ENCODE assay signal across 10 mouse cellular contexts in the genomic region with DNA sequence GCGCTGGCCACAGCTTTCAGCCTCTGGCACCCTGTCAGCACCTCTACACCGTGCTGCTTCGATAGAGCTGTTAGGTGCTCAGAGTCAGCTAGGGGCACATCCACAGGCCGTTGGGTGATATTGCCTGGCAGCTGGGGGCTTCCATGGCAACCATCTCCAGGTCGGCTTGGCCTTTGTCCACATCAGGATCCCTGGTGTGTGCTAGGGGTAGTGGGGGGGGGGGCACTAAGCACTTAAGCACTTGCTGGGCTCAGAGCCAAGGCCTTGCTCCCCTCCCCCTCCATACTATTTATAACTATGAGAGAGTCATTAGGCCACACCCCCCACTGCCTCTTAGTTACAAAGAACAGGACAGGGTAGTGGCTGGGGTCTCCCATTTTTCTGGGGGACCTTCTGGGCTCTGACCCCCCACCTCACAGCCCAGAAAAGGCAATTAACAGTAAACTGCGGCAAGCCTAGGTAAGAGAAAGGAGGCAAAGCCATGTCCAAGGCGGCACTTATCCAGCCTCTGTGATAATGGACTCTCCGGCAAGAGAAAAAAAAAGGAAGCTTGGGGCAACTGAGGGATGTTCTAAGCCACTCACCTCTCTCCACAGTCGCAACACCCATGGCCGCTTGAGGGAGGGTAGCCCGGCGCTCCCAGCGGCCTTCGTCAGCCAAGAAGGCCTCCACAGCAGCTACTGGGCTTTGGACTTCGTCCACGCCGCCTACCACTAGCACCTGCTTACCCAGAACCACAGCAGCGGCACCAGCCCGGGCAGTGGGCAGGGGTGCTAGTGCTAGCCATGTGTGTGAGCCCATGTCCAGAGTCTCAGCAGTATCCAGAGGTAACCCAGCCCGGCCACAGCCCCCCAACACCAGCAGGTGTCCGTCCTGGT. TPM values are rescaled to one million over a fixed set of nuclear protein-coding genes. Genes with fewer than 3 reads are reported as not detected.
DNase-seq lines count a peak whose midpoint lies in the region; ATAC-seq lines count a peak whose summit lies in the region.
"Had no signal": no experiment of that assay in that cellular context is flagged by ENCODE, and none has a peak within 500 bp of the region (broad histone marks: within the 10 kb centered on the region; RNA-seq: fewer than 3 reads in every experiment).

No protein-coding gene starts in this region.

- H3K27ac ChIP-seq in embryonic facial prominence, embryonic 11.5 days (replicated peaks; ENCODE audit: low read depth, low read length): peak overlapping the region; percentile 58
- peak overlapping the region; percentile 92 for H3K27ac ChIP-seq in hindbrain, embryonic 12.5 days
- peak overlapping the region; percentile 90 for H3K27ac ChIP-seq in liver, embryonic 11.5 days (ENCODE audit: low read depth, low read length)
- peak overlapping the region; percentile 74 for H3K27ac ChIP-seq in neural tube, embryonic 12.5 days

- 0 out of 2 replicates have a peak overlapping the region, but pooled peaks have one; percentile 18 for H3K9ac ChIP-seq in embryonic facial prominence, embryonic 11.5 days (replicated peaks; ENCODE audit: low read length)
- peak overlapping the region; percentile 53 for H3K9ac ChIP-seq in hindbrain, embryonic 12.5 days
- H3K9ac ChIP-seq in liver, embryonic 11.5 days (ENCODE audit: low read depth, low read length): peak overlapping the region; percentile 70
- peak overlapping the region; percentile 40 for H3K9ac ChIP-seq in neural tube, embryonic 12.5 days

- H3K4me3 ChIP-seq in embryonic facial prominence, embryonic 11.5 days (ENCODE audit: low read depth, low read length): 0 out of 2 replicates have a peak overlapping the region, but pooled peaks have one; percentile 1
- peak overlapping the region; percentile 57 for H3K4me3 ChIP-seq in hindbrain, embryonic 12.5 days
- peak overlapping the region; percentile 65 for H3K4me3 ChIP-seq in liver, embryonic 11.5 days (ENCODE audit: low read depth, low read length)
- peak overlapping the region; percentile 19 for H3K4me3 ChIP-seq in neural tube, embryonic 12.5 days

- intact Hi-C loops in heart, postnatal 25 days (cut with DNase I): loop anchor here (5.0 kb wide), 1 partner anchor 53 kb away; no protein-coding TSS in a partner anchor

- no peaks in the 10 kb centered on the region for H3K27me3 ChIP-seq in embryonic facial prominence, embryonic 11.5 days (ENCODE audit: control insufficient read depth, insufficient read depth, low read length)
- H3K27me3 ChIP-seq in hindbrain, embryonic 12.5 days: no peaks in the 10 kb centered on the region; the same call in 1 of the 2 replicates
- H3K27me3 ChIP-seq in liver, embryonic 11.5 days (replicated peaks; ENCODE audit: control insufficient read depth, insufficient read depth, low read length): no peaks in the 10 kb centered on the region
- H3K27me3 ChIP-seq in neural tube, embryonic 12.5 days (replicated peaks): no peaks in the 10 kb centered on the region

- H3K36me3 ChIP-seq in embryonic facial prominence, embryonic 11.5 days (replicated peaks; ENCODE audit: control insufficient read depth, insufficient read depth, low read depth, low read length): no peaks in the 10 kb centered on the region
- H3K36me3 ChIP-seq in hindbrain, embryonic 12.5 days: peaks cover 15% of the 10 kb centered on the region
- peaks cover 4% of the 10 kb centered on the region; the same call in 1 of the 2 replicates for H3K36me3 ChIP-seq in liver, embryonic 11.5 days (ENCODE audit: control insufficient read depth, insufficient read depth, low read length)
- H3K36me3 ChIP-seq in neural tube, embryonic 12.5 days: peaks cover 13% of the 10 kb centered on the region; the same call in 1 of the 2 replicates

- ATAC-seq in embryonic facial prominence, embryonic 11.5 days (replicated peaks; ENCODE audit: insufficient number of reproducible peaks, low FRiP score, low TSS enrichment, low read depth): peak; percentile 45
- peak; percentile 74 for ATAC-seq in hindbrain, embryonic 12.5 days (ENCODE audit: low FRiP score)
- ATAC-seq in liver, embryonic 11.5 days (replicated peaks; ENCODE audit: low FRiP score): peak; percentile 6; the same call in 1 of the 2 replicates
- ATAC-seq in neural tube, embryonic 12.5 days (ENCODE audit: low FRiP score, low read depth): peak; percentile 68
- no peak for ATAC-seq in inflammation-experienced regulatory T-cells, adult 6 months

- DNase-seq in heart, adult 18-20 months: peak; percentile 37 to 38
- no peak for DNase-seq in heart, postnatal 25 days (ENCODE audit: low spot score)
- peak; percentile 64 for DNase-seq in embryonic facial prominence, embryonic 11.5 days (ENCODE audit: low spot score)
- no peak for DNase-seq in liver, embryonic 11.5 days (ENCODE audit: low spot score)
- no peak for DNase-seq in thymus, postnatal 25 days

- peaks cover 9% of the 10 kb centered on the region; the same call in 1 of the 2 replicates for H3K4me1 ChIP-seq in embryonic facial prominence, embryonic 11.5 days (ENCODE audit: control insufficient read depth, insufficient read depth, low read length)
- H3K4me1 ChIP-seq in hindbrain, embryonic 12.5 days: peaks cover 39% of the 10 kb centered on the region
- H3K4me1 ChIP-seq in liver, embryonic 11.5 days (replicated peaks; ENCODE audit: control insufficient read depth, insufficient read depth, low read length): peaks cover 41% of the 10 kb centered on the region
- H3K4me1 ChIP-seq in neural tube, embryonic 12.5 days: peaks cover 42% of the 10 kb centered on the region

- peak overlapping the region; percentile 17 for H3K4me2 ChIP-seq in embryonic facial prominence, embryonic 11.5 days (ENCODE audit: low read depth, low read length)
- H3K4me2 ChIP-seq in hindbrain, embryonic 12.5 days (replicated peaks): peak overlapping the region; percentile 82
- peak overlapping the region; percentile 98 for H3K4me2 ChIP-seq in liver, embryonic 11.5 days
- H3K4me2 ChIP-seq in neural tube, embryonic 12.5 days (replicated peaks): peak overlapping the region; percentile 74

- no peaks in the 10 kb centered on the region for H3K9me3 ChIP-seq in embryonic facial prominence, embryonic 11.5 days (replicated peaks; ENCODE audit: control insufficient read depth, low read length)
- no peaks in the 10 kb centered on the region for H3K9me3 ChIP-seq in hindbrain, embryonic 12.5 days (replicated peaks)
- H3K9me3 ChIP-seq in liver, embryonic 11.5 days (ENCODE audit: control insufficient read depth, low read length): no peaks in the 10 kb centered on the region
- no peaks in the 10 kb centered on the region for H3K9me3 ChIP-seq in neural tube, embryonic 12.5 days

- 73% methylated on average over 21 of the region's 21 CpGs for WGBS in embryonic facial prominence, embryonic 11.5 days
- 65% methylated on average over 21 of the region's 21 CpGs for WGBS in hindbrain, embryonic 12.5 days
- WGBS in liver, embryonic 11.5 days: 63% methylated on average over 21 of the region's 21 CpGs
- 58% methylated on average over 21 of the region's 21 CpGs for WGBS in neural tube, embryonic 12.5 days

RNA-seq across cellular contexts. Expression of a gene that starts 9.8 kb away (rescaled TPM):
- total RNA-seq in heart, adult 18-20 months (2021): 10 to 100 TPM; 23.1 to 23.3 TPM
- 10 to 100 TPM; 25.8 to 26.4 TPM for total RNA-seq in heart, postnatal 25 days (2021)
- polyA plus RNA-seq in embryonic facial prominence, embryonic 11.5 days (2014; fragmentation: Nextera tagmentation; extraction: Ambion mirVana): 49.1 and 63.2 TPM in 2 replicates
- 47.2 and 49.7 TPM in 2 replicates for polyA plus RNA-seq in hindbrain, embryonic 12.5 days (2016; fragmentation: Nextera tagmentation; extraction: Ambion mirVana)
- polyA plus RNA-seq in liver, embryonic 11.5 days (2014; fragmentation: Nextera tagmentation; extraction: Ambion mirVana): 48.6 and 51.1 TPM in 2 replicates
- 44.8 and 49.4 TPM in 2 replicates for polyA plus RNA-seq in neural tube, embryonic 12.5 days (2016; fragmentation: Nextera tagmentation; extraction: Ambion mirVana)
- polyA plus RNA-seq in inflammation-experienced regulatory T-cells, adult 6 months (2017; shearing (Covaris generic)): 10 to 100 TPM; 22.9 to 28.1 (median 27.5) TPM

RNA-seq across cellular contexts. Expression of a gene that starts 10.8 kb away (rescaled TPM):
- total RNA-seq in heart, adult 18-20 months (2021): 1 to 10 TPM; 4.7 to 5.5 TPM
- total RNA-seq in heart, postnatal 25 days (2021): 10 to 100 TPM in 1 of 2 experiments, 1 to 10 TPM in 1; 9.5 to 10.1 TPM
- polyA plus RNA-seq in embryonic facial prominence, embryonic 11.5 days (2014; fragmentation: Nextera tagmentation; extraction: Ambion mirVana): 19.0 and 22.4 TPM in 2 replicates
- 57.7 and 57.9 TPM in 2 replicates for polyA plus RNA-seq in hindbrain, embryonic 12.5 days (2016; fragmentation: Nextera tagmentation; extraction: Ambion mirVana)
- 24.2 and 26.8 TPM in 2 replicates for polyA plus RNA-seq in liver, embryonic 11.5 days (2014; fragmentation: Nextera tagmentation; extraction: Ambion mirVana)
- polyA plus RNA-seq in neural tube, embryonic 12.5 days (2016; fragmentation: Nextera tagmentation; extraction: Ambion mirVana): 51.1 and 63.4 TPM in 2 replicates
- 1 to 10 TPM in 2 of 3 experiments, under 1 TPM in 1; 0.94 to 1.9 (median 1.6) TPM for polyA plus RNA-seq in inflammation-experienced regulatory T-cells, adult 6 months (2017; shearing (Covaris generic))

RNA-seq across cellular contexts. Expression of a gene that starts 14.2 kb away (rescaled TPM):
- not detected for total RNA-seq in heart, adult 18-20 months (2021)
- total RNA-seq in heart, postnatal 25 days (2021): not detected
- not detected in 2 replicates for polyA plus RNA-seq in embryonic facial prominence, embryonic 11.5 days (2014; fragmentation: Nextera tagmentation; extraction: Ambion mirVana)
- polyA plus RNA-seq in hindbrain, embryonic 12.5 days (2016; fragmentation: Nextera tagmentation; extraction: Ambion mirVana): not detected in 2 replicates
- polyA plus RNA-seq in liver, embryonic 11.5 days (2014; fragmentation: Nextera tagmentation; extraction: Ambion mirVana): not detected in 2 replicates
- not detected in 2 replicates for polyA plus RNA-seq in neural tube, embryonic 12.5 days (2016; fragmentation: Nextera tagmentation; extraction: Ambion mirVana)
- polyA plus RNA-seq in inflammation-experienced regulatory T-cells, adult 6 months (2017; shearing (Covaris generic)): not detected
- polyA plus RNA-seq: gonadal fat pad, adult 2 months; small intestine, adult 2 months had no signal

RNA-seq across cellular contexts. Expression of a gene that starts 22.2 kb away (rescaled TPM):
- not detected for total RNA-seq in heart, adult 18-20 months (2021)
- not detected for total RNA-seq in heart, postnatal 25 days (2021)
- polyA plus RNA-seq in embryonic facial prominence, embryonic 11.5 days (2014; fragmentation: Nextera tagmentation; extraction: Ambion mirVana): 1.5 and 1.7 TPM in 2 replicates
- polyA plus RNA-seq in hindbrain, embryonic 12.5 days (2016; fragmentation: Nextera tagmentation; extraction: Ambion mirVana): 1.2 and 1.3 TPM in 2 replicates
- 0.82 and 0.88 TPM in 2 replicates for polyA plus RNA-seq in liver, embryonic 11.5 days (2014; fragmentation: Nextera tagmentation; extraction: Ambion mirVana)
- polyA plus RNA-seq in neural tube, embryonic 12.5 days (2016; fragmentation: Nextera tagmentation; extraction: Ambion mirVana): 0.80 and 0.84 TPM in 2 replicates
- polyA plus RNA-seq in inflammation-experienced regulatory T-cells, adult 6 months (2017; shearing (Covaris generic)): not detected
- polyA plus RNA-seq: small intestine, adult 2 months had no signal

RNA-seq across cellular contexts. Expression of a gene that starts 29.0 kb away (rescaled TPM):
- total RNA-seq in heart, adult 18-20 months (2021): 100 to 1,000 TPM; 334 to 339 TPM
- total RNA-seq in heart, postnatal 25 days (2021): 100 to 1,000 TPM; 354 to 360 TPM
- polyA plus RNA-seq in embryonic facial prominence, embryonic 11.5 days (2014; fragmentation: Nextera tagmentation; extraction: Ambion mirVana): 15.3 and 15.4 TPM in 2 replicates
- polyA plus RNA-seq in hindbrain, embryonic 12.5 days (2016; fragmentation: Nextera tagmentation; extraction: Ambion mirVana): 44.1 and 44.8 TPM in 2 replicates
- 14.8 and 18.7 TPM in 2 replicates for polyA plus RNA-seq in liver, embryonic 11.5 days (2014; fragmentation: Nextera tagmentation; extraction: Ambion mirVana)
- 28.6 and 29.4 TPM in 2 replicates for polyA plus RNA-seq in neural tube, embryonic 12.5 days (2016; fragmentation: Nextera tagmentation; extraction: Ambion mirVana)
- polyA plus RNA-seq in inflammation-experienced regulatory T-cells, adult 6 months (2017; shearing (Covaris generic)): under 1 TPM in 2 of 3 experiments, not detected in 1; 0.06 to 0.08 TPM

Comparison
In these comparisons a context has a peak if more than half of its experiments do, and no peak if none do; other contexts are left out.
1. DNase-seq: peak in heart, adult 18-20 months (2 of 2) and embryonic facial prominence, embryonic 11.5 days (single experiment); none in heart, postnatal 25 days (single experiment), liver, embryonic 11.5 days (single experiment) and thymus, postnatal 25 days (single experiment).
2. H3K4me2 ChIP-seq: peak in every context shown above with its lines; median percentile 98 in liver, embryonic 11.5 days; 82 in hindbrain, embryonic 12.5 days; 74 in neural tube, embryonic 12.5 days; 17 in embryonic facial prominence, embryonic 11.5 days.
3. H3K4me3 ChIP-seq: peak in every context shown above with its lines; median percentile 65 in liver, embryonic 11.5 days; 57 in hindbrain, embryonic 12.5 days; 19 in neural tube, embryonic 12.5 days; 1 in embryonic facial prominence, embryonic 11.5 days.
4. H3K9ac ChIP-seq: peak in every context shown above with its lines; median percentile 70 in liver, embryonic 11.5 days; 53 in hindbrain, embryonic 12.5 days; 40 in neural tube, embryonic 12.5 days; 18 in embryonic facial prominence, embryonic 11.5 days.
5. Peak in every context shown above with its lines, with median percentiles within 50 percentile points of each other: H3K27ac ChIP-seq.